Mouse (Mus musculus): Measurements from ENCODE around the gene Pp2d1. TPM values are rescaled to one million over a fixed set of nuclear protein-coding genes. Genes with fewer than 3 reads are reported as not detected.

The Pp2d1 gene
- polyA plus RNA-seq, 1 experiment from 2014 or later = 0.39 TPM

GRCm38 (mm10) chr17:53559646-53560045 is 20.4 kb upstream of the Pp2d1 start:
- Histone ChIP-seq H3K4me1 (replicated peaks) (no peaks in the 10 kb centered on the region), H3K9ac (no peak overlapping the region), H3K4me2 (no peak overlapping the region), H3K36me3 (no peaks in the 10 kb centered on the region), H3K4me3 (no peak overlapping the region), H3K9me3 (no peaks in the 10 kb centered on the region), H3K27ac (no peak overlapping the region), H3K27me3 (no peaks in the 10 kb centered on the region)
- WGBS = 89% methylated on average over 5 of the region's 5 CpGs
- ATAC-seq (ENCODE audit: low FRiP score) = no peak

- Histone ChIP-seq H3K4me1 (replicated peaks) (no peaks in the 10 kb centered on the region), H3K36me3 (no peaks in the 10 kb centered on the region), H3K9me3 (no peaks in the 10 kb centered on the region), H3K27ac (no peak overlapping the region), H3K4me2 (no peak overlapping the region), H3K9ac (no peak overlapping the region), H3K4me3 (no peak overlapping the region), H3K27me3 (no peaks in the 10 kb centered on the region)
- 50% methylated on average over 3 of the region's 3 CpGs for WGBS
- ATAC-seq (ENCODE audit: low FRiP score) = no peak
These were observed 18.2 kb upstream of the Pp2d1 start for GRCm38 (mm10) chr17:53557443-53557842.

GRCm38 (mm10) chr17:53554813-53555212 is 15.6 kb upstream of the Pp2d1 start:
- WGBS = 82% methylated on average over 3 of the region's 3 CpGs
- H3K36me3 ChIP-seq = no peaks in the 10 kb centered on the region
- H3K9me3 ChIP-seq = no peaks in the 10 kb centered on the region
- H3K27ac ChIP-seq = no peak overlapping the region
- H3K4me3 ChIP-seq = no peak overlapping the region
- no peaks in the 10 kb centered on the region for H3K27me3 ChIP-seq
- no peak overlapping the region for H3K9ac ChIP-seq
- no peak for ATAC-seq (ENCODE audit: low FRiP score)
- H3K4me2 ChIP-seq = no peak overlapping the region
- H3K4me1 ChIP-seq (replicated peaks) = 0 out of 2 replicates have a peak, but pooled peaks cover 7% of the 10 kb centered on the region

GRCm38 (mm10) chr17:53554088-53554487 is 14.8 kb upstream of the Pp2d1 start:
- Histone ChIP-seq H3K9me3 (no peaks in the 10 kb centered on the region), H3K4me3 (no peak overlapping the region), H3K9ac (no peak overlapping the region), H3K27me3 (no peaks in the 10 kb centered on the region), H3K36me3 (no peaks in the 10 kb centered on the region), H3K4me1 (replicated peaks) (0 out of 2 replicates have a peak, but pooled peaks cover 7% of the 10 kb centered on the region), H3K4me2 (no peak overlapping the region), H3K27ac (no peak overlapping the region)
- WGBS = 71% methylated on average over 4 of the region's 4 CpGs
- ATAC-seq (ENCODE audit: low FRiP score) = no peak

- no peak for ATAC-seq (ENCODE audit: low FRiP score)
- H3K9ac ChIP-seq = no peak overlapping the region
- H3K4me1 ChIP-seq (replicated peaks) = 0 out of 2 replicates have a peak, but pooled peaks cover 7% of the 10 kb centered on the region
- no peaks in the 10 kb centered on the region for H3K36me3 ChIP-seq
- no peaks in the 10 kb centered on the region for H3K9me3 ChIP-seq
- no peak overlapping the region for H3K4me2 ChIP-seq
- no peak overlapping the region for H3K4me3 ChIP-seq
- 41% methylated on average over 8 of the region's 8 CpGs for WGBS
- H3K27ac ChIP-seq = no peak overlapping the region; the same call in 1 of the 2 replicates
- no peaks in the 10 kb centered on the region for H3K27me3 ChIP-seq
These were observed 12.4 kb upstream of the Pp2d1 start for GRCm38 (mm10) chr17:53551306-53552299.

- WGBS = 69% methylated on average over 9 of the region's 9 CpGs
These were observed 4.5 kb upstream of the Pp2d1 start for GRCm38 (mm10) chr17:53543591-53544324.

GRCm38 (mm10) chr17:53542536-53542935 is 3.3 kb upstream of the Pp2d1 start:
- Histone ChIP-seq H3K9me3 (no peaks in the 10 kb centered on the region), H3K36me3 (no peaks in the 10 kb centered on the region), H3K4me2 (no peak overlapping the region), H3K4me3 (no peak overlapping the region), H3K9ac (no peak overlapping the region), H3K27me3 (no peaks in the 10 kb centered on the region), H3K4me1 (replicated peaks) (no peaks in the 10 kb centered on the region), H3K27ac (no peak overlapping the region)
- ATAC-seq (ENCODE audit: low FRiP score) = no peak
- 94% methylated on average over 4 of the region's 4 CpGs for WGBS

More at GRCm38 (mm10) chr17:53543591-53544324, 4.5 kb upstream of the Pp2d1 start:
- ATAC-seq (ENCODE audit: low FRiP score) = no peak
- Histone ChIP-seq H3K27ac (no peak overlapping the region), H3K9ac (no peak overlapping the region), H3K9me3 (no peaks in the 10 kb centered on the region), H3K4me3 (no peak overlapping the region), H3K4me1 (replicated peaks) (no peaks in the 10 kb centered on the region), H3K36me3 (no peaks in the 10 kb centered on the region), H3K4me2 (no peak overlapping the region), H3K27me3 (no peaks in the 10 kb centered on the region)

GRCm38 (mm10) chr17:53532425-53532824 is 6.8 kb downstream of the Pp2d1 start:
- Histone ChIP-seq H3K4me2 (no peak overlapping the region), H3K9ac (no peak overlapping the region), H3K9me3 (no peaks in the 10 kb centered on the region), H3K36me3 (no peaks in the 10 kb centered on the region), H3K4me3 (no peak overlapping the region), H3K4me1 (replicated peaks) (no peaks in the 10 kb centered on the region), H3K27me3 (no peaks in the 10 kb centered on the region), H3K27ac (no peak overlapping the region)
- ATAC-seq (ENCODE audit: low FRiP score) = no peak
- 83% methylated on average over 2 of the region's 2 CpGs for WGBS

GRCm38 (mm10) chr17:53531160-53531559 is 8.1 kb downstream of the Pp2d1 start:
- no peak for ATAC-seq (ENCODE audit: low FRiP score)
- Histone ChIP-seq H3K4me1 (replicated peaks) (no peaks in the 10 kb centered on the region), H3K9me3 (no peaks in the 10 kb centered on the region), H3K36me3 (no peaks in the 10 kb centered on the region), H3K27me3 (no peaks in the 10 kb centered on the region), H3K4me2 (no peak overlapping the region), H3K9ac (no peak overlapping the region), H3K27ac (no peak overlapping the region), H3K4me3 (no peak overlapping the region)
- WGBS = 45% methylated on average over 2 of the region's 2 CpGs

- H3K9me3 ChIP-seq = no peaks in the 10 kb centered on the region
- ATAC-seq (ENCODE audit: low FRiP score) = no peak
- H3K27ac ChIP-seq = no peak overlapping the region
- 90% methylated on average over 2 of the region's 2 CpGs for WGBS
- no peak overlapping the region for H3K4me3 ChIP-seq
- no peak overlapping the region for H3K9ac ChIP-seq
- no peaks in the 10 kb centered on the region for H3K4me1 ChIP-seq (replicated peaks)
- no peaks in the 10 kb centered on the region for H3K27me3 ChIP-seq
- no peaks in the 10 kb centered on the region for H3K36me3 ChIP-seq
- no peak overlapping the region for H3K4me2 ChIP-seq
These were observed 11.2 kb downstream of the Pp2d1 start for GRCm38 (mm10) chr17:53528034-53528433.

- H3K4me1 ChIP-seq (replicated peaks) = no peaks in the 10 kb centered on the region
- H3K27ac ChIP-seq = no peak overlapping the region
- H3K9ac ChIP-seq = no peak overlapping the region
- no peak overlapping the region for H3K4me2 ChIP-seq
- H3K9me3 ChIP-seq = no peaks in the 10 kb centered on the region
- no peak for ATAC-seq (ENCODE audit: low FRiP score)
- H3K27me3 ChIP-seq = no peaks in the 10 kb centered on the region
- H3K4me3 ChIP-seq = no peak overlapping the region
- peaks cover 9% of the 10 kb centered on the region for H3K36me3 ChIP-seq
These were observed 18.7 kb downstream of the Pp2d1 start for GRCm38 (mm10) chr17:53520509-53520908.

GRCm38 (mm10) chr17:53519364-53519763 is 19.9 kb downstream of the Pp2d1 start:
- no peaks in the 10 kb centered on the region for H3K9me3 ChIP-seq
- no peaks in the 10 kb centered on the region for H3K4me1 ChIP-seq (replicated peaks)
- no peak overlapping the region for H3K27ac ChIP-seq
- H3K36me3 ChIP-seq = peaks cover 18% of the 10 kb centered on the region
- no peak overlapping the region for H3K9ac ChIP-seq
- no peak overlapping the region for H3K4me3 ChIP-seq
- no peaks in the 10 kb centered on the region for H3K27me3 ChIP-seq
- no peak overlapping the region for H3K4me2 ChIP-seq
- no peak for ATAC-seq (ENCODE audit: low FRiP score)
